Comparison of ENCODE assay signal across 9 mouse cellular contexts in the genomic region with DNA sequence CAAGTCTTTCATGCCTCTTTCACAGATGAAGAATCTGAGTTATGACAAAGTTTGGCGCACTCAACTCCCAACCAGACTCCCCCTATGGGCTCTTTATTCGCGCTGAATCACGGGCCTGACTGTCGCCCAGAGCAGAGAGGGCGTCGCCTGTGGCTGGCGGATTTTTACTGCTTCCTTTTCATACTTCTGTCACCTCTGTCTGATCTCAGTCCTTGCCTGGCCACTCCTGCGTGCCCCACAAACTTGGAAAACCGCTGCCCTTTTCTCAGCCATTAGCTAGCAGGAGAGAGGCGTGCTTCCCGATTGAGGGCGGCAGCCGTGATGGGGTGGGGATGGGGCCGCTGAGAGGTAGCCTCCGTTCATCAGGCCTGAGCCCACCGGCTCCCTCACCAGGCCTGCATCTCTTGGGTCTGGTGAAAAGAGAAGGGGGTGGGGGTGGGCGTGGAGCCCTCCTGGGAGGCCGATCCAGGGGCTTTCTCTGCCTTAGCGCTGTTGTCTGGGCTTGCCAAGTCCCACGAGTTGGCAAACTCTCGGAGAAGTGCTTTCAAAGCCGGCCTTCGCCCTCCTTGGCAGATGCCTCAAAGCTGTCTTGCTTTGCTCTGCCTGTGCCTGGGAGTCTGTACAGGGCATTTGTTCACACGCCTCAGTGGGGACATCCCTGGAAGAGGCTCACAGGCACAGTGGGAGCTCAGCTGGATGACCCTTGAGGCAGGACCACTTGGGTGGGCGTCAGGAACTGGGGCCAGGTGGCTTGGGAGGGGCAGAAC.
DNase-seq lines count a peak whose midpoint lies in the region; ATAC-seq lines count a peak whose summit lies in the region.
"Had no signal": no experiment of that assay in that cellular context is flagged by ENCODE, and none has a peak within 500 bp of the region (broad histone marks: within the 10 kb centered on the region; RNA-seq: fewer than 3 reads in every experiment).

No protein-coding gene starts in this region.

- no peaks in the 10 kb centered on the region for H3K27me3 ChIP-seq in intestine, embryonic 14.5 days (replicated peaks; ENCODE audit: control insufficient read depth, insufficient read depth, low read length)

- H3K4me1 ChIP-seq in intestine, embryonic 14.5 days (replicated peaks; ENCODE audit: control insufficient read depth, insufficient read depth, low read length) = peaks cover 15% of the 10 kb centered on the region

- 0 out of 2 replicates have a peak, but pooled peaks have one; percentile 40 for ATAC-seq in intestine, embryonic 14.5 days (replicated peaks; ENCODE audit: low FRiP score, low TSS enrichment, low read depth)
- ATAC-seq in megakaryocyte, adult 5-6 weeks (ENCODE audit: poor library complexity, severe bottlenecking) = peak; percentile 52

- peak overlapping the region; percentile 27 for H3K4me3 ChIP-seq in intestine, embryonic 14.5 days (ENCODE audit: low read depth, low read length)
- H3K4me3 ChIP-seq: erythroblast, embryonic 14.5 days had no signal

- H3K4me2 ChIP-seq in intestine, embryonic 14.5 days (ENCODE audit: low read length) = peak overlapping the region; percentile 60

- peak; percentile 15 for DNase-seq in NIH3T3 (ENCODE audit: low read depth)
- DNase-seq in embryo, embryonic 10.5 days (ENCODE audit: low spot score) = peak; percentile 69
- peak; percentile 37 for DNase-seq in gonadal fat pad, adult 2 months (ENCODE audit: low read depth)
- DNase-seq in intestine, embryonic 14.5 days (ENCODE audit: low spot score) = peak; percentile 75
- peak; percentile 67 to 68 for DNase-seq in left cerebral cortex, postnatal 10 days (ENCODE audit: extremely low spot score in 1 of 2, low spot score in 2 of 2)
- DNase-seq in right cerebral cortex, postnatal 14 days = peak; percentile 27
- peak; percentile 29 for DNase-seq in yolk sac, embryonic 10.5 days (ENCODE audit: low spot score)

- H3K27ac ChIP-seq in intestine, embryonic 14.5 days (ENCODE audit: low read depth) = peak overlapping the region; percentile 27; the same call in 1 of the 2 replicates

- intact Hi-C loops in left cerebral cortex, postnatal 10 days (cut with DNase I) = loop anchor here (5.0 kb wide), 1 partner anchor 134 kb away; the partner anchor contains the start of gene Foxo1

- WGBS in intestine, embryonic 14.5 days = 3% methylated on average over 26 of the region's 26 CpGs

- H3K9ac ChIP-seq in intestine, embryonic 14.5 days (ENCODE audit: low read length) = peak overlapping the region; percentile 41

- no peaks in the 10 kb centered on the region for H3K9me3 ChIP-seq in intestine, embryonic 14.5 days (ENCODE audit: control insufficient read depth, low read length)

- no peaks in the 10 kb centered on the region for H3K36me3 ChIP-seq in intestine, embryonic 14.5 days (ENCODE audit: control insufficient read depth, insufficient read depth, low read length)

Comparison
In these comparisons a context has a peak if more than half of its experiments do, and no peak if none do; other contexts are left out.
1. Peak in every context shown above with its lines: DNase-seq, ATAC-seq, H3K4me3 ChIP-seq and H3K27ac ChIP-seq.
2. DNase-seq: peak in every context shown above with its lines; median percentile 75 in intestine, embryonic 14.5 days; 69 in embryo, embryonic 10.5 days; 68 in left cerebral cortex, postnatal 10 days; 37 in gonadal fat pad, adult 2 months; 29 in yolk sac, embryonic 10.5 days; 27 in right cerebral cortex, postnatal 14 days; 15 in NIH3T3.